Comparison of ENCODE assay signal across 22 mouse cellular contexts in the genomic region with DNA sequence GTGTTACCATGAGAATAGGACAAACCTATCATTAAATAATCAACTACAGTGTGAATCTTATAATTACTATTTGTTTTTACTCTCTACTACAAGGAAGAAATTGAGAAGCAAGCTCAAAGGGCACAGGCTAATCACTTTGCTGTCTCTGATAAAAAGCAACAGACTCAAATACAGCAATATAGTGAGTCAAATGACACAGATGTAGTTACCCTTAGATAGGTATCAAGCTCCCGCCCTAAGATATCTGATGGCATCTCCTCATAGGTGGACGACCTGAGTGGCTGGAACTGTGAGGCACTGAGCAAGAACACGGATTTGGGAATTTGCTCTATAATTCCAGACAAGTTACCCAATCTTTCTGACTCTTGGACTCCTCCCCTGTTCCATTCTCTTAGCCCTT.
"Had no signal": no experiment of that assay in that cellular context is flagged by ENCODE, and none has a peak within 500 bp of the region (broad histone marks: within the 10 kb centered on the region; RNA-seq: fewer than 3 reads in every experiment).

No protein-coding gene starts in this region.

- H3K4me1 ChIP-seq: heart, embryonic 10.5 days; heart, embryonic 12.5 days; hindbrain, embryonic 15.5 days; limb, embryonic 13.5 days; limb, embryonic 15.5 days; liver, embryonic 12.5 days had no signal

- H3K27ac ChIP-seq: gastrocnemius, adult 2 months; heart, embryonic 10.5 days; hindbrain, embryonic 13.5 days; hindbrain, embryonic 15.5 days; hindbrain, postnatal 0 days; limb, embryonic 13.5 days; limb, embryonic 15.5 days; liver, embryonic 12.5 days; liver, embryonic 14.5 days had no signal

- H3K4me3 ChIP-seq: gastrocnemius, adult 2 months; heart, embryonic 10.5 days; heart, embryonic 12.5 days; hindbrain, embryonic 13.5 days; hindbrain, embryonic 15.5 days; limb, embryonic 13.5 days; limb, embryonic 15.5 days; liver, embryonic 12.5 days had no signal

- H3K36me3 ChIP-seq: heart, embryonic 10.5 days; heart, embryonic 12.5 days; hindbrain, embryonic 13.5 days; hindbrain, embryonic 15.5 days; limb, embryonic 13.5 days; limb, embryonic 15.5 days; liver, embryonic 12.5 days had no signal

- ATAC-seq: hindbrain, postnatal 0 days; liver, embryonic 12.5 days had no signal

- DNase-seq: gastrocnemius, adult 2 months; gastrocnemius, postnatal 10 days; gastrocnemius, postnatal 25 days; heart, adult 18-20 months; heart, postnatal 10 days; heart, postnatal 36 days; kidney, adult 18-20 months; kidney, adult 8-10 months; kidney, postnatal 10 days; kidney, postnatal 25 days; layer of hippocampus, adult 9-11 months; layer of hippocampus, postnatal 36 days; left cerebral cortex, postnatal 4 days had no signal

- H3K27me3 ChIP-seq: heart, embryonic 12.5 days; hindbrain, embryonic 13.5 days; hindbrain, embryonic 15.5 days; limb, embryonic 13.5 days; limb, embryonic 15.5 days; liver, embryonic 12.5 days had no signal

- H3K9ac ChIP-seq: heart, embryonic 12.5 days; hindbrain, embryonic 13.5 days; hindbrain, embryonic 15.5 days; limb, embryonic 13.5 days; limb, embryonic 15.5 days; liver, embryonic 12.5 days; liver, embryonic 14.5 days had no signal

- H3K4me2 ChIP-seq: heart, embryonic 12.5 days; hindbrain, embryonic 13.5 days; hindbrain, embryonic 15.5 days; limb, embryonic 13.5 days; limb, embryonic 15.5 days; liver, embryonic 12.5 days had no signal

- H3K9me3 ChIP-seq: heart, embryonic 10.5 days; heart, embryonic 12.5 days; hindbrain, embryonic 13.5 days; hindbrain, embryonic 15.5 days; limb, embryonic 13.5 days; limb, embryonic 15.5 days; liver, embryonic 12.5 days had no signal
